Mouse (Mus musculus): ENCODE results near the gene Plekhg2.
"Not testable (repeated sequence)": the region's sequence is repeated elsewhere in the genome, so short reads cannot be mapped to it uniquely, and the experiment has no call there.

GRCm38 (mm10) chr7:28387384-28387783, 15.0 kb upstream of the Plekhg2 start:
- TF ChIP-seq POLR2A (IDR thresholded peaks at IDR 0.05; ENCODE audit: low read depth, low read length); CTCF (IDR thresholded peaks at IDR 0.05; ENCODE audit: extremely low read depth, insufficient read depth, insufficient read length, insufficient replicate concordance): not testable (repeated sequence)
